Mouse (Mus musculus) left cerebral cortex, postnatal 4 days (tissue): Measurements from ENCODE around the gene Gfpt2. TPM values are rescaled to one million over a fixed set of nuclear protein-coding genes. Genes with fewer than 3 reads are reported as not detected.
A peak's percentile ranks its signal among the peaks of the same experiment; 100 is the strongest.

ENCODE experiments used
- DNase-seq: peaks from one replicate; pipeline ENCODE4 v3.0.0-alpha.2; 2022
- intact Hi-C: fragments of 180-260 bp; cut with DNase I; formaldehyde crosslinking; loops from one replicate; pipeline ENCODE4 v1.15.1; 2025
- microRNA-seq: library from miRNA; unstranded; fragments of <30 nt; microRNA quantifications from one replicate; pipeline ENCODE4 v1.2.0, GENCODE M21; 2022
- total RNA-seq, 2 experiments: library from RNA; stranded (reverse); gene quantifications; 2 replicates each; pipeline ENCODE4 v1.2.3; 2021

Gfpt2 gene
- total RNA-seq, 2 experiments from 2014 or later: 13.0 to 13.7 TPM

- DNase-seq: peak; percentile 74
- intact Hi-C loops: no loop called here
Observed at GRCm38 (mm10) chr11:49876948-49877817, 83.2 kb downstream of the Gfpt2 start.

- intact Hi-C loops: no loop called here
Observed at GRCm38 (mm10) chr11:49879950-49880642, 86.1 kb downstream of the Gfpt2 start.

GRCm38 (mm10) chr11:49883394-49883793 lies 89.4 kb downstream of the Gfpt2 start:
- intact Hi-C loops: no loop called here
- no peak for DNase-seq

More at GRCm38 (mm10) chr11:49879950-49880642, 86.1 kb downstream of the Gfpt2 start:
- no peak for DNase-seq

Small RNAs within 50 kb of the gene (microRNA-seq; reads per million reads assigned to microRNA genes)
- not detected for gene Gm23813

Other genes with a start within 250 kb of the Gfpt2 start
- not detected for gene Olfr1380, start 237.3 kb upstream of the Gfpt2 start, total RNA-seq
- 1 to 10 TPM; 3.8 to 4.2 TPM for gene Flt4, start 184.9 kb upstream of the Gfpt2 start, total RNA-seq
- not detected for gene Scgb3a1, start 130.6 kb upstream of the Gfpt2 start, total RNA-seq
- gene Cnot6, start 81.5 kb upstream of the Gfpt2 start, total RNA-seq: 10 to 100 TPM; 86.2 to 89.2 TPM
- gene Mapk9, start 52.6 kb downstream of the Gfpt2 start, total RNA-seq: 100 to 1,000 TPM; 135 to 139 TPM
- gene Rasgef1c, start 107.7 kb downstream of the Gfpt2 start, total RNA-seq: 10 to 100 TPM; 17.9 to 21.9 TPM
- gene Rnf130, start 231.2 kb downstream of the Gfpt2 start, total RNA-seq: 100 to 1,000 TPM; 104 to 106 TPM